Mouse (Mus musculus) limb, embryonic 10.5 days (tissue): Measurements from ENCODE around the gene Ss18l1. TPM values are rescaled to one million over a fixed set of nuclear protein-coding genes. Genes with fewer than 3 reads are reported as not detected.

Experiments
- DNase-seq: peaks from one replicate; pipeline ENCODE4 v3.0.0-alpha.2; 2017; ENCODE audit warnings: low spot score
- H3K27ac ChIP-seq: fragments of 300-500 bp; sonication (generic); 2 replicates; pipeline ENCODE4 v1.5.1; 2016; ENCODE audit warnings: mild to moderate bottlenecking
- H3K27me3 ChIP-seq: fragments of 300-500 bp; sonication (generic); 2 replicates; pipeline ENCODE4 v1.6.1; 2016; ENCODE audit warnings: low read depth, mild to moderate bottlenecking; ENCODE audit not compliant: poor library complexity, severe bottlenecking
- H3K36me3 ChIP-seq: fragments of 300-500 bp; sonication (generic); 2 replicates; pipeline ENCODE4 v1.6.1; 2016; ENCODE audit warnings: mild to moderate bottlenecking, moderate library complexity
- H3K4me1 ChIP-seq: fragments of 300-500 bp; sonication (generic); 2 replicates; pipeline ENCODE4 v1.6.1; 2016
- H3K4me3 ChIP-seq: fragments of 300-500 bp; sonication (generic); 2 replicates; pipeline ENCODE4 v1.5.1; 2016; ENCODE audit warnings: mild to moderate bottlenecking, moderate library complexity
- H3K9me3 ChIP-seq: fragments of 300-500 bp; sonication (generic); replicated peaks from 2 replicates; pipeline ENCODE4 v1.6.1; 2016; ENCODE audit warnings: mild to moderate bottlenecking
- WGBS: fragments of 180-500 bp; shearing (Covaris S2); methylation state at CpG from one replicate; pipeline ENCODE4 v1.1.7; 2016; 5-methylcytosine and 5-hydroxymethylcytosine counted together
- polyA plus RNA-seq: library from polyadenylated mRNA; unstranded; fragments of >200 nt; fragmentation: Nextera tagmentation; extraction: Ambion mirVana; gene quantifications from 2 replicates; pipeline ENCODE4 v1.2.1, GENCODE M21; 2016

The Ss18l1 gene
- polyA plus RNA-seq, result 5.8 and 7.4 TPM in 2 replicates

DNA sequence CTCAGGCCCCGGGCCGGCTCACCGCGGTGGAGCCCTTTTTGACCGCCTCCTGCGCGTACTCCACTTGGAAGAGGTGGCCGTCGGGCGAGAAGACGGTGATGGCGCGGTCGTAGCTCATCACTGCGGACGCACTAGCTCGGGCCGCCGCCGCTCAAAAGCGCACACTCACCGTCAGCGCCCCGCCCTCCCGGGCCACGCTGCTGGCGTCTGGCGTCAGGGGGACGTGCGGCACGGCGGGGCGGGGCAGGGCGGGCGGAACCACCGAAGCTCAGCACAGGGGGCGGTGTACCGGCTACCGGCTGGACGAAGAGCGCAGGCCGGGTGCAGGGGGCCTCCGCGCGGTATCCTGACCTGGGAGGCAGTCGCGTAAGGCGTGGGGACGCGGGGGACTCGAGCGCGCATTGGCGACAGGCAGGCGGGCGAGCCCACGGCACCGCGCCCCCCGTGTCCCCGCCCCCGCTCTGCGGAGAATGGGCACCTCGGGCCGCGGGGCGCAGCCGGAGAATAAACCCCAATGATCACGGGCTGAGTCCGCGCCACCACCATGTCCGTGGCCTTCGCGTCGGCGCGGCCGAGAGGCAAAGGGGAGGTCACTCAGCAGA is at the start of gene Ss18l1, which contains the start of gene Psma7:
Gene Ss18l1 (plus strand): TSS at position 254 of the 602 bp plus-strand sequence.
Gene Psma7 (minus strand): TSS at position 178 of the 602 bp plus-strand sequence.
- Histone ChIP-seq H3K27ac (peak within 1 kb of the TSS; percentile 97), H3K36me3 (peaks cover 46% of the 10 kb centered on the region), H3K27me3 (no peaks in the 10 kb centered on the region), H3K4me1 (peaks cover 38% of the 10 kb centered on the region), H3K4me3 (peak within 1 kb of the TSS; percentile 73), H3K9me3 (no peaks in the 10 kb centered on the region)
- WGBS, result under 1% methylated on average over 78 of the region's 78 CpGs
- peak; percentile 94 for DNase-seq

GRCm38 (mm10) chr2:179993071-179993470 is 49.2 kb upstream of the Ss18l1 start:
- Histone ChIP-seq H3K27ac (no peak overlapping the region), H3K4me1 (no peaks in the 10 kb centered on the region), H3K9me3 (no peaks in the 10 kb centered on the region), H3K4me3 (no peak overlapping the region), H3K27me3 (no peaks in the 10 kb centered on the region), H3K36me3 (no peaks in the 10 kb centered on the region)
- WGBS, result 87% methylated on average over 5 of the region's 5 CpGs
- no peak for DNase-seq

- Histone ChIP-seq H3K4me3 (no peak overlapping the region), H3K4me1 (no peaks in the 10 kb centered on the region), H3K36me3 (no peaks in the 10 kb centered on the region), H3K9me3 (no peaks in the 10 kb centered on the region), H3K27me3 (no peaks in the 10 kb centered on the region), H3K27ac (no peak overlapping the region)
- no peak for DNase-seq
- WGBS, result 81% methylated on average over 4 of the region's 4 CpGs
Observed at GRCm38 (mm10) chr2:179998431-179998830, 43.9 kb upstream of the Ss18l1 start.

DNA sequence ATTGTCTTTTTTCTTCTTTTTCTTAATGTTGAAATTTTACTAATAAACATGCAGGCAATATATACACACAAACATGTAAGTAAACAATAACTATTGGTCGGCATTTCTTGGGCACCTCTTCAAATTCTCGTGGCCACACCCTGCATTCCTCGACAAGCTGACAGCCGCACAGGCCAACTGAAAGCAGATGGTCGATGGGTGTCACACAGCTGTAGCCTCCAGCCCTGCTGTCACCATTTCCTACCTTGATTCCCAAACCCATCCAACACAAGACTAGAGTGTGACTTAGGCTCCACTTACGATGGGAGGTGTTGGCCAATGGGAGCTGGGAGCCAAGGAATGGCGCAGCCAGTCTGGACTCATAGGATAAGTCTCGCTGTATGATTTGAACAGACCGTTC is 40.7 kb upstream of the Ss18l1 start:
- Histone ChIP-seq H3K9me3 (no peaks in the 10 kb centered on the region), H3K36me3 (no peaks in the 10 kb centered on the region), H3K27me3 (no peaks in the 10 kb centered on the region), H3K27ac (no peak overlapping the region), H3K4me1 (no peaks in the 10 kb centered on the region), H3K4me3 (no peak overlapping the region)
- no peak for DNase-seq
- 91% methylated on average over 9 of the region's 9 CpGs for WGBS

DNA sequence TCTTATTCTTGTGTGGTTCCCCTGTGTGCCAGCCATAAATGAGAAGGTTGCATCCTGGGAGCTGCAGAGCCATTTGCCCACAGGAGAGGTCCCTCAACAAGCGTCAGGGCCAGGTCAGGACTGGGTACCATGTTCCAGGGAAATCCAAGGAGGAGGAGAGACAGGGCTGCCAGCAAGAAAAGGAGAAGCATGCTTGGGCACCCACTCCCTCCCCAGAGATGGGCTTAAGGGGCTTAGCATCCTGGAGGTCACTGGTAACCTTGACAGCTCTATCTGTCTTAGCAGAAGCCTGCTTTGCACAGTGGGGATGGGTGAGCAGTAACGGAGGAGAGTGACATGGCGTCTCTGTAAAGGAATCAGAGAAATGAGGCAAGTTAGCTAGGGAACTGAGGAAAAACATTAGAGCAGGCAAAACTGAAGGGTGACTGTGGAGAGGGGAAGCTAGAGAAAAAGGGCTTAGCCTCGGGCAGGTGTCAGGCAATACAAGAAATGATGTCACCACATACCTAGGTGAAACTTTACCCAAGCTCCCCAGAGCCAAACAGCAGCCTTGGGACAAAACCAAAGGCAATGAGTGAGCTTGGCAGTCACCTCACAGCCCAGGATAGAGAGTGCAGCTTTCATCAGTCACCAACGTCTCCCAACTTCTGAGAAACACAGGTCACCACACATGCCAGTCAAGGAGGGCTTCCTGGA is 36.5 kb upstream of the Ss18l1 start:
- peak; percentile 25 for DNase-seq
- Histone ChIP-seq H3K36me3 (no peaks in the 10 kb centered on the region), H3K27me3 (no peaks in the 10 kb centered on the region), H3K27ac (no peak overlapping the region), H3K4me1 (no peaks in the 10 kb centered on the region), H3K4me3 (no peak overlapping the region), H3K9me3 (no peaks in the 10 kb centered on the region)
- 60% methylated on average over 5 of the region's 5 CpGs for WGBS

DNA sequence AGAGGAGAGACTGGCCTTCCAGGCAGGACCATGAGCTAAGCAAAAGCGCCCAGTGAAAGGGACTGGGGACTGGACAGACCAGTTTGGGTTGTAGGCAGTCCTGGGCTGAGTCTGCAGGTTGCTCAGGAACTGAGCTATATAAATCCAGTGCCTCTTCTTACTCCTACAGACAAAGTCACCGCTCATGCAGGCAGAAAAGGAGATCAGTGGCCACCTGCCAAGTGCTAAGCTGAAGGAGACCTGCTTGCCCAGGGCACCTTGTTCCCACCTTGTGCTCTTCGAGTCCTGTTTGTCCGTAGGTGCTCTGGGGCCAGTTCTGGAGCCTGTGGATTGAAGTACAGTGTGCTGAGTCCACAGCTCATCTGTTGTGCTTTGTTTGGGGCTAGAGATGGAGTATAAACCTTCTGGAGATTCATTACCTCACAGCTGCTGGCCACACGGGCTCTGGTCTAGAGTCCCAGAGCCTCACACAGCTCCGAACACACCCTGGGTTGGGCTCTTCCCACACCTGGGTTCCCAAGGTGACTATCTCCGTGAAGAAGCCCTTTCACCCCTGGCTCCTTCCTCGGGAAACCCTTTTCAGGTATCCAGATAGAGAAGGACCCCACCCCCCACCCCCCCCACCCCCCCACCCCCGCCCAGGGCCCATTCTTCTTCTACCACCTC is 35.8 kb upstream of the Ss18l1 start:
- no peak overlapping the region for H3K4me3 ChIP-seq
- H3K4me1 ChIP-seq, result no peaks in the 10 kb centered on the region
- 46% methylated on average over 9 of the region's 9 CpGs for WGBS
- H3K27me3 ChIP-seq, result no peaks in the 10 kb centered on the region
- H3K27ac ChIP-seq, result no peak overlapping the region
- H3K9me3 ChIP-seq, result no peaks in the 10 kb centered on the region
- H3K36me3 ChIP-seq, result no peaks in the 10 kb centered on the region
- DNase-seq, result peak; percentile 28

DNA sequence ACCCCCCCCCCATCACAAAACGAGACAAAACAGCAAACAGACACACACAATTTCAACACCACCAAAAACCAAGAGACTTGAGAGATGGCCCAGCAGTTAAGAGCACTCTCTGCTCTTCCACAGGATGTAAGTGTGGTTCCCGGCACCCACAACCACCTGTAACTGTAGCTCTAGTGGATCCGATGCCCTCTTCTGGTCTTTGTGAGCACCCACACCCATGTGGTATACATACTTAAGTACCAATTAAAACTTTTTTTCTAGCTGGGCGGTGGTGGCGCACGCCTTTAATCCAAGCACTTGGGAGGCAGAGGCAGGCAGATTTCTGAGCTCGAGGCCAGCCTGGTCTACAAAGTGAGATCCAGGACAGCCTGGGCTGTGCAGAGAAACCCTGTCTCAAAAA is 31.6 kb upstream of the Ss18l1 start:
- Histone ChIP-seq H3K36me3 (no peaks in the 10 kb centered on the region), H3K4me3 (no peak overlapping the region), H3K9me3 (no peaks in the 10 kb centered on the region), H3K27me3 (no peaks in the 10 kb centered on the region), H3K27ac (no peak overlapping the region), H3K4me1 (peaks cover 8% of the 10 kb centered on the region; the same call in 1 of the 2 replicates)
- DNase-seq, result no peak
- 93% methylated on average over 7 of the region's 7 CpGs for WGBS

- H3K9me3 ChIP-seq, result no peaks in the 10 kb centered on the region
- H3K27me3 ChIP-seq, result no peaks in the 10 kb centered on the region
- 85% methylated on average over 6 of the region's 6 CpGs for WGBS
- peaks cover 8% of the 10 kb centered on the region; the same call in 1 of the 2 replicates for H3K4me1 ChIP-seq
- H3K36me3 ChIP-seq, result no peaks in the 10 kb centered on the region
- DNase-seq, result no peak
- no peak overlapping the region for H3K27ac ChIP-seq
- H3K4me3 ChIP-seq, result no peak overlapping the region
Observed at GRCm38 (mm10) chr2:180011370-180011769, 30.9 kb upstream of the Ss18l1 start.

DNA sequence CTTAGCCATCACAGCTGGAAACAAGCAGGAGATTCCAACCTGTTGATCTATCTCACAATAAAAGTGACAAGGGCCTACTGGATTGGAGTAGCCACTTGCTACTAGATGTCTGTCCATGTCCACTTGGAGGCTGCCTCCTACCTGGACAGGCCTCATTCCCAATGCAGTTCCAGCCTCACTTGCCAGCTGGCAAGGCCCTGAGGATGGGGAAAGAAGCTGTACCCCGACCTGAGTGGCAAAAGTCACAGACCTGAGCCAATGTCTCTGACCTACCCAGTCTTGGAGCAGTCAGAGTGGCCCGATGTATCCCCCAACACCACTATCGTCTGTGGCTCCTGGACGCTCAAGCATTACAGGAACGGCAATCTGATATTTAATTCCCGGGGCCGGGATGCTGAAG is 28.6 kb upstream of the Ss18l1 start:
- Histone ChIP-seq H3K4me3 (no peak overlapping the region), H3K4me1 (peaks cover 15% of the 10 kb centered on the region), H3K36me3 (no peaks in the 10 kb centered on the region), H3K27ac (no peak overlapping the region), H3K9me3 (no peaks in the 10 kb centered on the region), H3K27me3 (peaks cover 10% of the 10 kb centered on the region; the same call in 1 of the 2 replicates)
- DNase-seq, result no peak
- 93% methylated on average over 7 of the region's 7 CpGs for WGBS

DNA sequence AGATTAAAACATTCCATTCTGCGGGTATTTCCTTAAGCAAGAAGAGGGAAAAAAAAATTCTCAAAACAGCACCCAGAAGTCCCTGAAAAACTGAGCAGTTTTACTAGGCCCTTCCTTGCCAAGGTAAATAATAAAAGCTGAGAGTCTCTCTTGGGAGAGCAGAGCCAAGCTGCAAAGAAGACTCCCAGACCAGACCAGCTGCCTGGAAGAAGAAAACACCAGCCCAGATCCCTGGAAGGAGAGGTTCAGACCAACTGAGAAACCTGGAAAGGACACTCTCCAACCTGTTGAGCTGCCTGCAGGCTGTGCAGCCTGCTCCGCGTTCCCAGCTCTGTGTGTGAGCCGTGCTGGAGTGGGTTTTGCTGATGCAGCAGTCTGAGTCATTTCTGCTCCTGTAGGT is 24.7 kb upstream of the Ss18l1 start:
- WGBS, result 87% methylated on average over 4 of the region's 4 CpGs
- Histone ChIP-seq H3K27ac (no peak overlapping the region), H3K36me3 (no peaks in the 10 kb centered on the region), H3K4me1 (peaks cover 15% of the 10 kb centered on the region), H3K9me3 (no peaks in the 10 kb centered on the region), H3K27me3 (peaks cover 43% of the 10 kb centered on the region), H3K4me3 (no peak overlapping the region)
- DNase-seq, result no peak

DNA sequence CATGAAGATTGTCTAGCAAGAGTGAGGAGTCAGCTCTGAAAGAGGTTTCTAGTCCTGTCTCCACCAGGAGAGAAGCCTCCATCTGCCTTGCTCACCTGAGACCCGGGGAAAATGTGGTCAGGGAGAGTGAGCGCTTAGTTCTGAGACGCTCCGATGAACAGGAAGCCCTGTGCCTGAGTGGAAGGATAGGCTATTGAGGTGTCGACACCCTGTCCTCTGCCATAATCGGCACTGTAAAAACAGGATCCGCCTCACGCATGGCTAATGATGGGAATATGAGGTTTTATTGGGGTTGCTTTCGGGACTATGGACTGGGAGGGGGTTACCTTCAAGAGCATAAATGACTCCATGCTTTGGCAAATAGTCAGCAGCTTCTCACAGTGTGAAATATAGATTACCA is 23.7 kb upstream of the Ss18l1 start:
- WGBS, result 83% methylated on average over 9 of the region's 9 CpGs
- Histone ChIP-seq H3K27ac (no peak overlapping the region), H3K9me3 (no peaks in the 10 kb centered on the region), H3K27me3 (peaks cover 53% of the 10 kb centered on the region), H3K4me3 (no peak overlapping the region), H3K36me3 (no peaks in the 10 kb centered on the region), H3K4me1 (peaks cover 17% of the 10 kb centered on the region)
- DNase-seq, result no peak

- Histone ChIP-seq H3K27ac (no peak overlapping the region), H3K36me3 (no peaks in the 10 kb centered on the region), H3K9me3 (no peaks in the 10 kb centered on the region), H3K4me1 (peaks cover 21% of the 10 kb centered on the region), H3K4me3 (no peak overlapping the region), H3K27me3 (peaks cover 57% of the 10 kb centered on the region)
- no peak for DNase-seq
- 86% methylated on average over 7 of the region's 7 CpGs for whole genome bisulfite sequencing
Observed at GRCm38 (mm10) chr2:180020091-180020661, 22.1 kb upstream of the Ss18l1 start.

DNA sequence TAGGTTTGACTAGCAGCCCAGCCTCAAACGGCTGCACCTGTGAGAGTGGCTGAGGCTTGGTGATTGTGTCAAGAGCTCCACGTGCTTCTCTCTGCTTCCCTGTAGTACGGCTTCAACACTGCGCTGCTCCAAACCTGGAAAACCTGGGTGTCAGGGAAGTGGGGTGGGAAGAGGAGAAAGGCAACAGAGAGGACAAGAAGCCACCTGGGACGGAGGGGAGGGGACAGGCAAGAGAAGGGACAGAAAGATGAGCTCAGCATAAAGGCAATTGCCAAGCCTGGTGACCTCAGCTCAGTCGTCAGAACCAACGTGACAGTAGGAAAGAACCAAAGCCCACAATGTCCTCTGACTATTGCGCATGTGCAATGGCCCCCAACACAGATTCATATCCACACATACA is 21.4 kb upstream of the Ss18l1 start:
- WGBS, result 83% methylated on average over 8 of the region's 8 CpGs
- no peak for DNase-seq
- Histone ChIP-seq H3K27me3 (peaks cover 57% of the 10 kb centered on the region), H3K4me1 (peaks cover 22% of the 10 kb centered on the region), H3K27ac (no peak overlapping the region), H3K4me3 (no peak overlapping the region), H3K9me3 (no peaks in the 10 kb centered on the region), H3K36me3 (no peaks in the 10 kb centered on the region)
